Mouse (Mus musculus) hindbrain, embryonic 15.5 days (tissue): Measurements from ENCODE around the gene Gm14435. TPM values are rescaled to one million over a fixed set of nuclear protein-coding genes. Genes with fewer than 3 reads are reported as not detected.
"Not testable (repeated sequence)": the region's sequence is repeated elsewhere in the genome, so short reads cannot be mapped to it uniquely, and the experiment has no call there.

Source experiments
- ATAC-seq: fragments of 200-750 bp; cut with Nextera tagmentation; 2 replicates; pipeline ENCODE4 v1.8.0; 2017; ENCODE audit warnings: low read depth, moderate number of reproducible peaks, moderate TSS enrichment; ENCODE audit not compliant: low FRiP score
- H3K27ac ChIP-seq: fragments of 300-500 bp; sonication (generic); replicated peaks from 2 replicates; pipeline ENCODE4 v1.5.1; 2015; ENCODE audit warnings: mild to moderate bottlenecking, inconsistent platforms
- H3K27me3 ChIP-seq: fragments of 300-500 bp; sonication (generic); 2 replicates; pipeline ENCODE4 v1.6.1; 2015; ENCODE audit warnings: control low read depth, inconsistent platforms
- H3K36me3 ChIP-seq: fragments of 300-500 bp; sonication (generic); 2 replicates; pipeline ENCODE4 v1.6.1; 2015; ENCODE audit warnings: control low read depth, inconsistent platforms
- H3K4me1 ChIP-seq: fragments of 300-500 bp; sonication (generic); replicated peaks from 2 replicates; pipeline ENCODE4 v1.6.1; 2015; ENCODE audit warnings: control low read depth, inconsistent platforms
- H3K4me2 ChIP-seq: fragments of 300-500 bp; sonication (generic); 2 replicates; pipeline ENCODE4 v1.6.1; 2015; ENCODE audit warnings: moderate library complexity, mild to moderate bottlenecking, inconsistent platforms
- H3K4me3 ChIP-seq: fragments of 300-500 bp; sonication (generic); 2 replicates; pipeline ENCODE4 v1.5.1; 2015; ENCODE audit warnings: mild to moderate bottlenecking, inconsistent platforms
- H3K9ac ChIP-seq: fragments of 300-500 bp; sonication (generic); 2 replicates; pipeline ENCODE4 v1.6.1; 2015; ENCODE audit warnings: inconsistent platforms
- H3K9me3 ChIP-seq: fragments of 300-500 bp; sonication (generic); 2 replicates; pipeline ENCODE4 v1.6.1; 2016; ENCODE audit warnings: control low read depth, inconsistent platforms
- WGBS: fragments of 180-500 bp; shearing (Covaris S2); methylation state at CpG from one replicate; pipeline ENCODE4 v1.1.7; 2015; 5-methylcytosine and 5-hydroxymethylcytosine counted together
- polyA plus RNA-seq: library from polyadenylated mRNA; unstranded; fragments of >200 nt; fragmentation: Nextera tagmentation; extraction: Ambion mirVana; gene quantifications from 2 replicates; pipeline ENCODE4 v1.2.1, GENCODE M21; 2015

Gm14435 gene
- 9.2 and 11.2 TPM in 2 replicates for polyA plus RNA-seq

- H3K4me3 ChIP-seq, H3K9me3 ChIP-seq, H3K27me3 ChIP-seq, H3K27ac ChIP-seq, H3K4me1 ChIP-seq, ATAC-seq, H3K4me2 ChIP-seq, H3K36me3 ChIP-seq, H3K9ac ChIP-seq: not testable (repeated sequence)
- WGBS, result no CpG with 5 or more reads among the region's 6 CpGs
These were observed at the start of gene Gm14435 for GRCm38 (mm10) chr2:176423294-176423693. Gene Gm14435 (plus strand): TSS chr2:176423594.

Other genes starting within 250 kb of the Gm14435 start
- 6.4 and 8.7 TPM in 2 replicates for gene 2210418O10Rik, start 197.0 kb upstream of the Gm14435 start, polyA plus RNA-seq
- gene Gm11009, start 104.1 kb upstream of the Gm14435 start, polyA plus RNA-seq, result not detected in 2 replicates
- 19.5 and 24.8 TPM in 2 replicates for gene Gm14434, start 63.2 kb downstream of the Gm14435 start, polyA plus RNA-seq
- not detected in 2 replicates for gene Zfp967, start 97.5 kb downstream of the Gm14435 start, polyA plus RNA-seq
- 7.7 and 20.5 TPM in 2 replicates for gene Gm14308, start 212.8 kb downstream of the Gm14435 start, polyA plus RNA-seq
- gene Zfp973, start 246.9 kb downstream of the Gm14435 start, polyA plus RNA-seq, result 8.5 and 9.4 TPM in 2 replicates